Mouse (Mus musculus): Measurements from ENCODE around the gene Ccdc162. TPM values are rescaled to one million over a fixed set of nuclear protein-coding genes. Genes with fewer than 3 reads are reported as not detected.

The Ccdc162 gene
- polyA plus RNA-seq, 1 experiment: 5.0 TPM

GRCm38 (mm10) chr10:41733214-41733613 lies 16.8 kb upstream of the Ccdc162 start:
- Histone ChIP-seq H3K4me3 (no peak overlapping the region), H3ac (ENCODE audit: control insufficient read depth, insufficient read length) (no peak overlapping the region), H3K79me2 (ENCODE audit: control insufficient read depth, insufficient read depth) (no peaks in the 10 kb centered on the region), H3K36me3 (ENCODE audit: control insufficient read depth, insufficient read depth) (peaks cover under 1% of the 10 kb centered on the region), H3K27me3 (ENCODE audit: control insufficient read depth, insufficient read depth, insufficient read length) (no peaks in the 10 kb centered on the region), H3K4me2 (ENCODE audit: low read depth) (no peak overlapping the region)
- TF ChIP-seq POLR2AphosphoS2 (IDR thresholded peaks at IDR 0.05; ENCODE audit: insufficient read length, low read depth): no peak
- no peak for TF ChIP-seq CEBPB (IDR thresholded peaks at IDR 0.05; ENCODE audit: insufficient read depth, poor library complexity, severe bottlenecking)
- no peak for TF ChIP-seq E2F4 (IDR thresholded peaks at IDR 0.05; ENCODE audit: insufficient read depth)
- no peak for TF ChIP-seq USF1 (IDR thresholded peaks at IDR 0.05; ENCODE audit: low read depth)
- no peak for TF ChIP-seq REST (IDR thresholded peaks at IDR 0.05; ENCODE audit: insufficient read depth, insufficient read length)
- no peak for TF ChIP-seq MYOG (IDR thresholded peaks at IDR 0.05; ENCODE audit: control insufficient read depth in 1 of 3, insufficient read depth in 1 of 3, insufficient read length in 2 of 3, low read depth in 2 of 3)
- no peak for TF ChIP-seq TCF12 (IDR thresholded peaks at IDR 0.05; ENCODE audit: insufficient read depth, poor library complexity, severe bottlenecking)

- Histone ChIP-seq H3K27me3 (ENCODE audit: control insufficient read depth, insufficient read depth, insufficient read length) (no peaks in the 10 kb centered on the region), H3K4me3 (no peak overlapping the region), H3K4me2 (ENCODE audit: low read depth) (no peak overlapping the region), H3K79me2 (ENCODE audit: control insufficient read depth, insufficient read depth) (no peaks in the 10 kb centered on the region), H3K36me3 (ENCODE audit: control insufficient read depth, insufficient read depth) (peaks cover 3% of the 10 kb centered on the region), H3ac (ENCODE audit: control insufficient read depth, insufficient read length) (no peak overlapping the region)
- no peak for TF ChIP-seq MYOG (IDR thresholded peaks at IDR 0.05; ENCODE audit: control insufficient read depth in 1 of 3, insufficient read depth in 1 of 3, insufficient read length in 2 of 3, low read depth in 2 of 3)
- no peak for TF ChIP-seq USF1 (IDR thresholded peaks at IDR 0.05; ENCODE audit: low read depth)
- TF ChIP-seq MYOD1 (IDR thresholded peaks at IDR 0.05; ENCODE audit: control insufficient read depth in 1 of 3, insufficient read length in 2 of 3, low read depth in 2 of 3): no peak
- TF ChIP-seq REST (IDR thresholded peaks at IDR 0.05; ENCODE audit: insufficient read depth, insufficient read length): no peak
- no peak for TF ChIP-seq CEBPB (IDR thresholded peaks at IDR 0.05; ENCODE audit: insufficient read depth, poor library complexity, severe bottlenecking)
- TF ChIP-seq TCF12 (IDR thresholded peaks at IDR 0.05; ENCODE audit: insufficient read depth, poor library complexity, severe bottlenecking): no peak
- no peak for TF ChIP-seq MAX (IDR thresholded peaks at IDR 0.05; ENCODE audit: low read depth)
- no peak for TF ChIP-seq POLR2A (IDR thresholded peaks at IDR 0.05; ENCODE audit: insufficient read length, low read depth)
- TF ChIP-seq E2F4 (IDR thresholded peaks at IDR 0.05; ENCODE audit: insufficient read depth): no peak
- TF ChIP-seq POLR2AphosphoS2 (IDR thresholded peaks at IDR 0.05; ENCODE audit: insufficient read length, low read depth): no peak
- TF ChIP-seq TCF3 (IDR thresholded peaks at IDR 0.05; ENCODE audit: insufficient read length, low read depth): no peak
- no peak for TF ChIP-seq SRF (IDR thresholded peaks at IDR 0.05; ENCODE audit: control insufficient read depth, insufficient read length, low read depth)
Measured at GRCm38 (mm10) chr10:41731932-41732331, 15.5 kb upstream of the Ccdc162 start.

- H3K79me2 ChIP-seq (ENCODE audit: control insufficient read depth, insufficient read depth): no peaks in the 10 kb centered on the region
- H3K27me3 ChIP-seq (ENCODE audit: control insufficient read depth, insufficient read depth, insufficient read length): no peaks in the 10 kb centered on the region
- no peak overlapping the region for H3K4me3 ChIP-seq
- H3ac ChIP-seq (ENCODE audit: control insufficient read depth, insufficient read length): no peak overlapping the region
- H3K4me2 ChIP-seq (ENCODE audit: low read depth): no peak overlapping the region
- H3K36me3 ChIP-seq (ENCODE audit: control insufficient read depth, insufficient read depth): peaks cover 5% of the 10 kb centered on the region
- TF ChIP-seq CEBPB (IDR thresholded peaks at IDR 0.05; ENCODE audit: insufficient read depth, poor library complexity, severe bottlenecking): no peak
- no peak for TF ChIP-seq TCF12 (IDR thresholded peaks at IDR 0.05; ENCODE audit: insufficient read depth, poor library complexity, severe bottlenecking)
- TF ChIP-seq MYOD1 (IDR thresholded peaks at IDR 0.05; ENCODE audit: control insufficient read depth in 1 of 3, insufficient read length in 2 of 3, low read depth in 2 of 3): no peak
- TF ChIP-seq USF1 (IDR thresholded peaks at IDR 0.05; ENCODE audit: low read depth): no peak
- no peak for TF ChIP-seq TCF3 (IDR thresholded peaks at IDR 0.05; ENCODE audit: insufficient read length, low read depth)
- TF ChIP-seq POLR2AphosphoS2 (IDR thresholded peaks at IDR 0.05; ENCODE audit: insufficient read length, low read depth): no peak
- TF ChIP-seq MAX (IDR thresholded peaks at IDR 0.05; ENCODE audit: low read depth): no peak
- no peak for TF ChIP-seq MYOG (IDR thresholded peaks at IDR 0.05; ENCODE audit: control insufficient read depth in 1 of 3, insufficient read depth in 1 of 3, insufficient read length in 2 of 3, low read depth in 2 of 3)
Measured at GRCm38 (mm10) chr10:41730746-41731145, 14.3 kb upstream of the Ccdc162 start.

- Histone ChIP-seq H3K4me3 (no peak overlapping the region), H3K4me2 (ENCODE audit: low read depth) (no peak overlapping the region), H3K36me3 (ENCODE audit: control insufficient read depth, insufficient read depth) (peaks cover 5% of the 10 kb centered on the region)
Measured at GRCm38 (mm10) chr10:41726215-41726614, 9.8 kb upstream of the Ccdc162 start.

More at GRCm38 (mm10) chr10:41726215-41726614, 9.8 kb upstream of the Ccdc162 start:
- H3K27me3 ChIP-seq (ENCODE audit: control insufficient read depth, insufficient read depth, insufficient read length): no peaks in the 10 kb centered on the region
- TF ChIP-seq E2F4 (IDR thresholded peaks at IDR 0.05; ENCODE audit: insufficient read depth): no peak
- TF ChIP-seq TCF3 (IDR thresholded peaks at IDR 0.05; ENCODE audit: insufficient read length, low read depth): no peak
- no peak for TF ChIP-seq MYOD1 (IDR thresholded peaks at IDR 0.05; ENCODE audit: control insufficient read depth in 1 of 3, insufficient read length in 2 of 3, low read depth in 2 of 3)
- TF ChIP-seq TCF12 (IDR thresholded peaks at IDR 0.05; ENCODE audit: insufficient read depth, poor library complexity, severe bottlenecking): no peak
- TF ChIP-seq MAX (IDR thresholded peaks at IDR 0.05; ENCODE audit: low read depth): no peak
- TF ChIP-seq USF1 (IDR thresholded peaks at IDR 0.05; ENCODE audit: low read depth): no peak
- no peak for TF ChIP-seq POLR2A (IDR thresholded peaks at IDR 0.05; ENCODE audit: insufficient read length, low read depth)
- TF ChIP-seq REST (IDR thresholded peaks at IDR 0.05; ENCODE audit: insufficient read depth, insufficient read length): no peak
- no peak for TF ChIP-seq SRF (IDR thresholded peaks at IDR 0.05; ENCODE audit: control insufficient read depth, insufficient read length, low read depth)
- no peak for TF ChIP-seq MYOG (IDR thresholded peaks at IDR 0.05; ENCODE audit: control insufficient read depth in 1 of 3, insufficient read depth in 1 of 3, insufficient read length in 2 of 3, low read depth in 2 of 3)
- no peak for TF ChIP-seq POLR2AphosphoS2 (IDR thresholded peaks at IDR 0.05; ENCODE audit: insufficient read length, low read depth)
- no peak for TF ChIP-seq CEBPB (IDR thresholded peaks at IDR 0.05; ENCODE audit: insufficient read depth, poor library complexity, severe bottlenecking)
- no peaks in the 10 kb centered on the region for H3K79me2 ChIP-seq (ENCODE audit: control insufficient read depth, insufficient read depth)
- H3ac ChIP-seq (ENCODE audit: control insufficient read depth, insufficient read length): no peak overlapping the region
